Mouse (Mus musculus) erythroid progenitor cell, adult 5-6 weeks (primary cell): ENCODE results near the gene Usb1. TPM values are rescaled to one million over a fixed set of nuclear protein-coding genes. Genes with fewer than 3 reads are reported as not detected.

ENCODE experiments used
- ATAC-seq: replicated peaks from 2 replicates; pipeline ENCODE4 v1.8.0; 2016; ENCODE audit warnings: moderate number of reproducible peaks, mild to moderate bottlenecking, moderate TSS enrichment, inconsistent platforms; ENCODE audit not compliant: poor library complexity, low FRiP score, severe bottlenecking
- total RNA-seq, 2 experiments: library from RNA; stranded (forward) in 1 of 2; stranded (reverse) in 1 of 2; fragments of 150-400 nt in 1 of 2; fragments of 186-747, 209-891 nt in 1 of 2; gene quantifications; 2 replicates each; pipeline versions ENCODE4 v1.2.3 to v1.2.4; 2015 to 2017; ENCODE audit warnings: low replicate concordance in 2 of 2

Usb1 gene
- total RNA-seq, 2 experiments from 2014 or later: 2.3 to 13.0 TPM

DNA sequence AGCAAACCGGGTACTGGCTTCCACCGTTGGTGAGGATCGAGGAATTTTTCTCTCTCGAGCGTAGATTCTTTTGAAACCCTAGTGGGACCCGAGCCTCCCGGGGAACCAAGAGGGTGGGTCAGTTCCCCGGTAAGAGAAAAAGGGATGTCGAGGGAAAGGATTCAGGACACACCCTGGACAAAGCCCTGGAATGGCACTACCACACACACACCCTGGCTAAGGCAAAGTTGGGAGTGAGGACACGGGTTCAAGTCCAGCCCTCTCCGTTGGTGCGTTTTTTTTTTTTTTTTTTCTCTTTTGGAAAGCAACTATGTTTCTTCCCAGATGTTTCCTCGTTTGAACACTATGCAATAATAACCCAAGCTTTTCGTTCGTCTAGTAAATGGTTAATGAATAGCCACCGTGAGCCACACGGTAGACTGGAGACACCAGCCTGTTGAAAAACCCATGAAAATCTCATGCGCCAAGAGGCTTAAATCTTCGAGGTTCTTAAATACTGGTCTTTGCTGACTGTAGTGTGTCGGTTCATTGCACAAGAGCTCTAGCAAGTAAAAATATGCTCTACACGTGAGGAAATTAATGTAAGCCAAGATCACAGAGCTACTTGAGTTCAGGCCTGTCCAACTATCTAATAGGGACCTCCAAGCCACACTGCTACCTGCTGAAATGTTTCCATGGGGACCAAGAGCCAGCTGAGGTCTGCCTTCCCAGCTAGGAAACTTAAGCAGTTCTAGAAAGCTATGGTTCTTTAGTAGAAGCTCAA lies 534 bp downstream of the Usb1 start:
- peak; percentile 11; the same call in 1 of the 2 replicates for ATAC-seq

- ATAC-seq: no peak
Observed at GRCm38 (mm10) chr8:95335706-95336105, 3.6 kb downstream of the Usb1 start.

DNA sequence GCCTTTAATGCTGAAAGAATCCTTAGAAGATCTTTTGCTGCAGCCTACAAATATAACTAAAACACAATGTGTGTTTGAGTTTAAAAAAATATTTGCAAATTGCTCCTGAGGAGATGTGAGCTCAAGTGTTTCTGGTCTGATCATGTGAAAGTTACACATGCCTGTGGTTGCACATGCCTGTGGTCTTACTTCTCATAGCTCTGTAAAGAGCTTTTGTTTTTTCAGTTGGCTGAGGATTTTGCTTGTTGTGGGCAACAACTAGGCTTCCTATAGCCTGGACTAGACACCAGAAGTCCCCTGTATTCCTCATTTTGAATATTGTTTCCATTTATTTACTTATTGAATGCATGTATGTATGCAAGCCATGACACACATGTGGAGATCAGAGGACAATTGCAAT lies 4.3 kb downstream of the Usb1 start:
- no peak for ATAC-seq

DNA sequence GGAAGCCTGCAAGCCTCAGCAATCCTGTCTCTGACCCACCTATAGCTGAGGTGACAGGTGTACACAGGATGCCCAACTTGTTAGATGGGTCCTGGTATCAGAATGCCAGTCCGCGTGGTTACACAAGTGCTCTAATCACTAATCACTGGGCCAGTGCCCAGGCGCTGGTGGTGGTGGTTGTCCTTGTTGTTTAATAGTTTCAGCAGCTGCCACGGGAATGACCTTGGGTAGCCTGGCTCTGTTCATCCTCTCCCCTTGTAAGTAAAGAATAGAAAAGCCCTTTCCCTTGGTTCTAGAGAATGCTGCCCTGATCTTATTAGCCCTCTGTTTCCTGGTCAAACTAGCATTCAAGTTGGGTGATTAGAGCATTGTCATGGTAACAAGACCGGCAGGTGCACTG lies 9.6 kb downstream of the Usb1 start:
- ATAC-seq: no peak

DNA sequence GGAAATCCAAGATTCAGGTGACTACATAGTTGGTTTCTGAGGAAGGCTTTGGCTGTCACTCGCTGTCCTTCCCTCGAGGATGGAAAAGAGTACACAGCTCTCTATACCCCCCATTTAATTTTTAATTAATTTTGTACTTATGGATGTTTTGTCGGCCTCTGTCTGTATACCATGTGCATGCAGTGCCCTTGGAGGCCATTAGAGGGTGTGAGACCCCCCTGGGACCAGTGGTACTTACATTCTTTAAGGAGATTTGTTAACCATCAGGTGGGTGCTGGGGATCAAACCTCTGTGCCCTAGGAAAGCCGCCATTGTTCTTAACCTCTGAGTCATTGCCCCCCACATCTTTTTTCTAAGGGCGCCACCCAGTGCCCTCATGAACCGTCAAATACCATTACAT lies 12.6 kb downstream of the Usb1 start:
- ATAC-seq: no peak

- ATAC-seq: peak; percentile 55
Observed at GRCm38 (mm10) chr8:95346643-95347545, 14.8 kb downstream of the Usb1 start.

- ATAC-seq: no peak
Observed at GRCm38 (mm10) chr8:95348356-95348755, 16.3 kb downstream of the Usb1 start.

DNA sequence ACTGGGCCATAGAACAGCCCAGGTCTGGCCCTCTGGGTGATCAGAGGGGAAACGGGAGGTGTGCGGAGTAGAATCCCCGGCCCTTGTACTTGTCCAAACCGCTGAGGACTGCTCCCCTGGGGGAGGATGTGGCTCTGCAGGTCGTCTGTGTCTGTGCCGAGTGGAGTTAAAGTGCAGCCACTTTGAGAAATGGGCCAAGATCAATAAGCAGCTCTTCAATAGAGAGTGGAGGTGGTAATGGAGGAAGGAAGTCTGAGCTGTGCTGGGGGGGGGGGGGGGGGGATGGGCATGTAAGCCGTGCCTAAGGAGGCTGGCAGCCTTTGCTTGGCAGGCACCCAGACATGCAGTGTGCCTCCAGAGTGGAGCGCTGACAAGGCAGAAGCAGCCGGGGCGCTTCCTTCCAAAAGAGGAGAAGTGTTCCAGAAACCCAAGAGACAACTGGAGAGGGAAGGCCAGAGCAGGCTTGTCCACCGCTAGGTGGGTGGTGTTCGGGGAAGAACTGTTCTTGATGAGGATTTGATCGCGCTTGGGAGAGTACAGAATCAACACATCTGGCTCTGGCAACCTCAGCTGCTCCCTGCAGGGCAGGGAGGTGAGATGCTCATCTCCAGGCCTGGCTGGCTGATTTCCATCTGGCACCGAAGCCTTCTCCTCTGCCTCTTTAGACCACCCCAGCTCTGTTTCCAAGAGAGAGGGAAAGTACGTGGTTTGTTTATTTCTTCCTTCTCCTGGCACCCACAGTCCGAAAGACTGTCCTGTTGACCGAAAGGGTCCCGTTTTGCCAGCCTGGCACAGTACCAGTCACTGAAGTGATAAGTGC lies 16.9 kb downstream of the Usb1 start:
- ATAC-seq: no peak

DNA sequence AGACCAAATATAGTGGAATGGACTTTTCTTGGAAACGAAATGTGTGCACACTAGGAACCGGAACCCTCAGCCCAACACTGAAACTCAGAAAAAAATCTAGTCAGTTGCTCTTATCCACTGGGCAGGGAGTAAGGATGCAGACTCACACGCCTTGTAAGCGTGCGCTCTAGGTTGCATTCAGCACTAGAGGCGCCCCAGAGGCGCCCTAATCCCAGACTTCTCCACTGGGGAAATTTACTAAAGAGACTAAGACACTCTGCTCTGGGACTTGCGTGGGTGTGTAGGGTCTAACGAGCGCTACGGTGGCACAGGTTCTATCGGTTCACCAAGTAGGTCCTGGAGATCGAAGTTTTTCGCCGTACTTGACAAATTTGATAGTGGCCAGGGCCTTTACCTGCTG lies 19.4 kb downstream of the Usb1 start:
- ATAC-seq: no peak

DNA sequence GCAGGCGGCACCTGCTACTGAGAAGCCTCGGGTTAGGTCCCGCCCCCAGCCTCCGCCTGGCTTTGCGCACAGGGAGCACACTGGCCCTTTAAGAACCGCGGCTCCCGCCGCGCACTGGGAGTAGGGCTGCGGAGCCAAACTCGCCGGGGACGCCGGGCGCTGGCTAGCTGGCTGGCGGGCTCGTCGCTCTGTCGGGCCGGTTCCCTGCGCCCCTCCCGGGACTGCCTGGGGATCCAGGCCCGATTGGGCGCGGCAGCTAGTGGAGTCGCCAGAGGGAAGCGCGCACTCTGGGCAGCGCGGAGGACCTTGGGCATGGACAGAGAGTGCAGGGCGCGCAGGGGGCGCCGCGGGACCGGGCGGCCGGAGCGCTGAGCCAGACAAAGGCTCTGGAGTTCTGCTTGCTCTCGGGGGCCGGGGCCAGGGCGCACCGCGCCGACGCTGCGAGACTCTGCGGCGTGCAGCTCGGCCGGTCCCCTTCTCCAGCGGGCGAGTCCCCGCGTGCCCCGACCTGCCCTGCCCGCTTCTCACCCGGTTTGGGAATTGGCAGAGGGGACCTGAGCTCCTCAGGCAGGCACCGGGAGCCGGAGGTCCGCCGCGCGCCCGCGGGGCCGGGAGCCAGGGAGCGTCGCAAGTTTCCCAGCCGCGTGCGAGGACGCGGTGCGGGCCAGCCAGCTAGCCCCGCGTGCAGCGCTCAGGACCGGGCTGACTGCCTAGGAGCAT lies 20.2 kb downstream of the Usb1 start, which contains the start of gene Mmp15:
TSS of gene Mmp15 (plus strand) at position 118 of the 720 bp plus-strand sequence.
- no peak for ATAC-seq

GRCm38 (mm10) chr8:95352871-95353866 lies 21.1 kb downstream of the Usb1 start:
- no peak for ATAC-seq

GRCm38 (mm10) chr8:95354606-95355005 lies 22.5 kb downstream of the Usb1 start:
- ATAC-seq: no peak

GRCm38 (mm10) chr8:95358550-95359411 lies 26.7 kb downstream of the Usb1 start:
- ATAC-seq: no peak

- ATAC-seq: no peak
Observed at GRCm38 (mm10) chr8:95360181-95361015, 28.3 kb downstream of the Usb1 start.

GRCm38 (mm10) chr8:95361016-95361341 lies 28.9 kb downstream of the Usb1 start:
- ATAC-seq: no peak

- no peak for ATAC-seq
Observed at GRCm38 (mm10) chr8:95362272-95362671, 30.2 kb downstream of the Usb1 start.

- no peak for ATAC-seq
Observed at GRCm38 (mm10) chr8:95363849-95364248, 31.8 kb downstream of the Usb1 start.
